8 mouse cellular contexts compared by ENCODE assay signal in the genomic region with DNA sequence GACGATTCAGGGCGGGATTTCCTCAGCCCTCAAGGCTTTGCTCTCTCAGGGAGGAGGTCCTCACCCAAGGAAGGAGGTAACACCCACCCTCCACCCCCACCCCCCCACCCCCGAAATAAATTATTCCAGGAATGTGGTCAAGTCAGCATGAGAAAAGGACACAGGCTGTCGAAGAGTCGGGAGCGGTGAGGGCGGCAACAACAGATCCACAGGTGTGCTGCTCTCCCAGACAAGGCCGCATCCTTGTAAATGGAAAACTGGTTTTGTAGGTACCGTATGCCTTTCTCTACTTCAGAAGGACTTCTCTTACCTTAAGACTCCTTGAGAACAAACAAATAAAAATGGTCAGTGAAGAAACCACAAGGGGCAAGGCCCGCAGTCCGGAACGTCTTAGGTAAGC. TPM values are rescaled to one million over a fixed set of nuclear protein-coding genes. Genes with fewer than 3 reads are reported as not detected.
DNase-seq lines count a peak whose midpoint lies in the region; ATAC-seq and TF ChIP-seq lines count a peak whose summit lies in the region.

Serbp1 (plus strand) TSS at position 200 of the 400 bp plus-strand sequence.

- TF ChIP-seq POLR2A in brain, embryonic 14.5 days (IDR thresholded peaks at IDR 0.05; ENCODE audit: borderline replicate concordance, extremely low read depth, insufficient read depth, insufficient read length, poor library complexity, severe bottlenecking), result no peak

- TF ChIP-seq CTCF in brain, embryonic 14.5 days (IDR thresholded peaks at IDR 0.05; ENCODE audit: borderline replicate concordance, extremely low read depth, insufficient read depth, insufficient read length), result no peak

- ATAC-seq in granulocyte monocyte progenitor cell, adult 5-6 weeks (replicated peaks; ENCODE audit: poor library complexity, severe bottlenecking), result no peak
- no peak for ATAC-seq in megakaryocyte-erythroid progenitor cell, adult 5-6 weeks (replicated peaks; ENCODE audit: low FRiP score, low TSS enrichment, poor library complexity, severe bottlenecking)

- 46% methylated on average over 12 of the region's 12 CpGs for WGBS in large intestine, adult 2 months

- DNase-seq in left cerebral cortex, adult 18-20 months (ENCODE audit: low spot score in 2 of 2), result no peak
- DNase-seq in left cerebral cortex, adult 11 months (ENCODE audit: low spot score), result no peak
- no peak for DNase-seq in brain, embryonic 14.5 days (ENCODE audit: low read depth)
- DNase-seq in large intestine, adult 2 months (ENCODE audit: low read depth, low spot score), result no peak
- no peak for DNase-seq in frontal cortex, postnatal 14 days (ENCODE audit: low spot score in 2 of 2)
- DNase-seq in kidney, adult 11 months, result no peak

RNA-seq across cellular contexts. Expression of gene Serbp1, which starts in this region (rescaled TPM):
- total RNA-seq in left cerebral cortex, adult 18-20 months (2021), result 100 to 1,000 TPM; 189 to 200 TPM
- 229 and 331 TPM in 2 replicates for polyA plus RNA-seq in brain, embryonic 14.5 days (2012; rRNA removed)
- 799 and 903 TPM in 2 replicates for total RNA-seq in granulocyte monocyte progenitor cell, adult 5-6 weeks (2014; fragmentation: Nextera tagmentation)
- 2,516 and 2,875 TPM in 2 replicates for total RNA-seq in granulocyte monocyte progenitor cell, adult 5-6 weeks (2017)
- 39.9 and 52.1 TPM in 2 replicates for polyA plus RNA-seq in large intestine, adult 2 months (2012; rRNA removed)
- total RNA-seq in megakaryocyte-erythroid progenitor cell, adult 5-6 weeks (2014; fragmentation: Nextera tagmentation), result 952 and 1,071 TPM in 2 replicates
- 3,362 and 3,603 TPM in 2 replicates for total RNA-seq in megakaryocyte-erythroid progenitor cell, adult 5-6 weeks (2017)
